Mouse (Mus musculus): ENCODE measurements around the gene Hoxa7.

The Hoxa7 gene

DNA sequence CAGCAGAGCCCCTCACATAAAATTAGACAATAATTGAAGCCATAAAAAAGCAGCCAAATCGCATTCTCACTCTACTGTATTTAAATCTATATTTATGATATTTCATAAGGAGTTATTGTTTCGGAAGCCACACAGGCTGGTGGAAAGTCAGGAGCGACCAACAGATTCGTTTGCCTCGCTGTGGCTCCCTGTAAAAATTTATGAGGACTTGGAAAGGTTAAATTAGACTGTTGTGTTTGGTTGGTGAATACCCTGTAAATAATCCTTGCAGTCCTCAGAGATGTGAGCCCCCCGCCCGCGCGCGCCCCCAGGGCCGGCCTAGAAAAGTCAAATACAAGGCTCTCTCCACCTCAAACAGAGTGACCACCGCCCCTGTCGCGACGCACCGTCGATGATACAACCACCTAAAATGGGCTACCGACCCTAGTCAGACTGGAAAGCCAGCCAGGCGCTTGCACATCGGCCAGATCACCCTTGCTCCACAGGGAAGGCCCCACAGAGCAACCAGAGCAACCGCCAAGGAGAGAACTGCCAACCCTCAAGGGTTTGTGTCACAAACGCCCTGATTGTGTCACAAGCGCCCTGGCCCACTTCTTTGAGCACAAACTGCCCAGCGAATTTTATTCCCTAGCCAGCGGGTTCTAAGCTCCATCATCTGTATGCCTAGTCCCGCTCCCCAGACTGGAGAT is 5.1 kb upstream of the Hoxa7 start:
- no peak for DNase-seq (ENCODE audit: low spot score in 2 of 2)

DNA sequence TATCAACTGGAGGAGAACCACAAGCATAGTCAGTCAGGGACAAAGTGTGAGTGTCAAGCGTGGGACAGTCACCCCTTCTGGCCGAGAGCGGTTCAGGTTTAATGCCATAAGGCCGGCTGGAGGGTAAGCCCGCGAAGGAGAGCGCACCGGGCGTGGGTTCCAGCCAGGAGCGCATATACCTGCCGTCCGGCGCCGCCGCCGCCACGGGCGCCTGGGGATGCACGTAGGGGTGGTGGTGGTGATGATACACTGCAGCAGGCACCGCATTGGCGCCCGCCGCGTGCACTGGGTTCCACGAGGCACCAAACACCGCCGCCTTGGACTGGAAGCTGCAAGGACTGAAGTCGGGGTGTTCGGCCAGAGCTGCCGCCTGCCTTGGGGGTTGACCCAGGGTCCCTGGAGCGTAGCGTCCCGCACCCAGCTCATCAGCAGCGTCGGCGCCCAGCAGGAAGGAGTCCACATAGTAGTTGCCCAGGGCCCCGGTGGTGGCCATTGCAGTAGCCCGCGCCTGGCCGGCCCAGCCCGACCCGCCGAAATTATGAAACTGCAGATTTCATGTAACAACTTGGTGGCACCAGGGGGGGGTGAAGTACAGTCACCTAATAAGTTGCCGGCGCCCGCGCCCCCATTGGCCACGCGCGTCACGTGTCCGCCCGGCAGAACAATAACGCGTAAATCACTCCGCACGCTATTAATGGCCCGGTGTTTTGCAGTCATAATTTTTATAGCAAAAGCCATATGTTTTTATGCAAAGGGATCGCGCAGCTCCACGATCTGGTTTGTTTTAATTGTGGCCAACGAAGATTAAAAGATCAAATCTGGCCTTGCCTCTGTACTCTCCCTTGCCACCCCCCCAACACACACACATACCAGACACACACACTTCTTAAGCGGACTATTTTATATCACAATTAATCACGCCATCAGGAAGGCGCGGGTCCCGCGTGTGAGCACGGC is 4.2 kb upstream of the Hoxa7 start:
- DNase-seq (ENCODE audit: low spot score in 2 of 2) = no peak

DNA sequence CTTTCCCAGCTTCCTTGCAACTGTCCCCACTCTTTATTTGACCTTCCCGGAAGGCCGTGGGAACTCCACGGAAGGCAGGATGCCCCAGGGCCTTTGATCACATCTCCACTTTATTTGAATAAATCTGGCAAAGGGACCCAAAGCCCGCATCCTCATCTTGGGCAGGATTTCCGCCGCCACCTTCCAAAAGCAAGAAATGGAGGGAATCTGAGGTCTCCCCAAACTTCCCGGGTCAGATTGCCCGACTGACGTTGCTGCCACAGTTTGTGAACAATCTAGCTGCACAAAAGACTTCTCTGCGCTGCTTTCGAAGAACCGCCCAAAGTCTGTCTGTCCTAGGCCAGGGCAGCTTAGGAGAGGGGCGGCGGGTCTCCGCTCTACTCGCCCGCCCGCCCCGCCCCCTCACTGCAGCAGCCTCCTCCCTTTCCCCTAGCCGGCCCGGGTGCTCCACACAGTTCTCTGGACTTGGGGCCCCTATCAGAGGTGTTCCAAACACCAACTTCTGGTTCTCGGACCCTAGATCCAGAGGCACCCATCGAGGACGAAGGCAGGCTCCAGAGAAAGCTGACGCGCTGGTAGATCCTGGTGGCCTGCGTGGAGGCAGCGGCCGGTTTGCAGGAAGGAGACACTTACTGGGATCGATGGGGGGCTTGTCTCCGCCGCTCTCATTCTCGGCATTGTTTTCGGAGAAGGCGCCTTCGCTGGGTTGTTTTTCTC is 3.4 kb upstream of the Hoxa7 start:
- DNase-seq (ENCODE audit: low spot score in 2 of 2) = no peak

DNA sequence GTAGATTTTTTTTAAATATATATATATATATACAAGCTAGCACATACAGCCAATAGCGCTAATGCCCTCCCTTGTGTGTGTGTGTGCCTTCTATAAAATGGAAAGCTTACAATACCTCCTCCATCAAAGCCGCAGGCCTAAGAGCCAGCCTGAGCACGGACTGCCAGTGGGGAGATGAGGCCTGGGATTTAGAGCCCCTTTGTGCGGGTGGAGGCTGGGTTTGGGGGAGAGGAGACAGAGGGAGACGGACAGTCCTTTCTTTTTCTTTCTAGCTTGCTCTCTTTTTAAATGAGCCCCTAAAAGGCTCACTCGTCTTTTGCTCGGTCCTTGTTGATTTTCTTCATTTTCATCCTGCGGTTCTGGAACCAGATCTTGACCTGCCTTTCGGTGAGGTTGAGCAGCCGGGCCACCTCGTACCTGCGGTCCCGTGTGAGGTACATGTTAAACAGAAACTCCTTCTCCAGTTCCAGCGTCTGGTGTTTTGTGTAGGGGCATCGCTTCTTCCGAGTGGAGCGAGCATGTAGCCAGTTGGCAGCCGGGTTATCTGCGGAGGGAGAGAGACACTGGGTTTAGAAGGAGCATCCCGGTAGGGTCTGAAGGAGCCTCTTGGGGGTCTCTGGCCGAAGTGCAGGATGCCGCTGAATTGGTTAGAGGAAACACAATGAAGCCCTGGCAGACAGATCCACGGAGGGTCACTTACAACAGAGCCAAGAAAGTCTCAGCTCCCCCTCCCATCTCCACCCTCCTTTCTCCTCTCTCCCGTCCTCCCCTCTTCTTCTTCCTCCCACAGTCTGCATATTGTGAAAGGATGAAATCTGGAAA is 2.5 kb upstream of the Hoxa7 start:
- no peak for DNase-seq (ENCODE audit: low spot score in 2 of 2)

DNA sequence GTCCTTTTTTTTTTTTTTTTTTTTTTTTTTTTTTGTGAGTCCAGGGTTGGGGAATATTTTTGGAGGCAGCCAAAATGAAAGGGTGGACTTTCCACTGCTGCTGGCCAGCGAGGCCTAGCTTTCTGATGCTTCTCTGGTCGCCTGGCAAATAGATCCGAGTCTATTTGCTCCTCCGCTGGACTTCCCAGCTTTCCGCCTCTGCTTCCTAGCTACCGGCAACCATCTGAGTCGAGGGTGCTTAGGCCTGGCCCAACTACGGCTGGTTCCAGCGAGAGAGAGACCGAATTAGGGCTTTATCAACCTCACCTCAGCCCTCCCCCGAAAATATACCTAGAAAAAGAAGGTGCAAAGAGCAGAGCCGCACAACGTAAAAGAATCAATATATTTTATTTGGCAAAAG is 1.1 kb upstream of the Hoxa7 start:
- no peak for DNase-seq (ENCODE audit: low spot score in 2 of 2)

DNA sequence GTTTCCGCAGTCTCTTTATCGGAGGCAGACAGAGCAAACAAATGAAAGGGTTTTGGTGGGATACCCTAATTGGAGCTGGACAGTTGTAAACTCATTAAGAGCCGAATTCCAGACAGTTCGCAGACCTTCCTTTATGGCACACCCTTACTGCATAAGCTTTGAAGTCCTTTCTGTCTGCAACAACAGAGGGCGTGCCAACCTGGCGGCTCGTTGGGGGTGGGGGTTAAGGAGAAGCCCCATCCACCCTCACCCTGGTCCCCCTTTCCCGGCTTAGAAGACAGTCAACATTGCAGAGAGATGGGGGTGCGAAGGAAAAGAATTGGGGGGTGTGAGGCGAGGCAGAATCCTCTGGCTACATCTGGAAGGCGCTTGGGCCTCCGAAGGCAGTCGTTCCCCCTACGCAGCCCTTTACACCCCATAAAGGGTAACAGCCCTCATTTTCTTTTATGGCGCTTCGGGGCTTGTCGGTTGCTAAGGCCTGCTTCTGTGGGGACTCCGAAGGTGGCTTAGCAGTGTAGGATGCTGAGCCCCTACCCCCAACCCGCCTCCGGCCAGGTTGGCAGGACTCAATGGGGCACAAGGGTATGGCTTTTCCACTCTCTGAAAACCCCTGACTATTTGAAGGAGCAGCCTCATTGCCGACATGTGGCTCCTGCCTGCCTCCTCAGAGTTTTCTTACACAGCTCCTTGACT is 485 bp upstream of the Hoxa7 start:
- DNase-seq (ENCODE audit: low spot score in 2 of 2) = no peak

DNA sequence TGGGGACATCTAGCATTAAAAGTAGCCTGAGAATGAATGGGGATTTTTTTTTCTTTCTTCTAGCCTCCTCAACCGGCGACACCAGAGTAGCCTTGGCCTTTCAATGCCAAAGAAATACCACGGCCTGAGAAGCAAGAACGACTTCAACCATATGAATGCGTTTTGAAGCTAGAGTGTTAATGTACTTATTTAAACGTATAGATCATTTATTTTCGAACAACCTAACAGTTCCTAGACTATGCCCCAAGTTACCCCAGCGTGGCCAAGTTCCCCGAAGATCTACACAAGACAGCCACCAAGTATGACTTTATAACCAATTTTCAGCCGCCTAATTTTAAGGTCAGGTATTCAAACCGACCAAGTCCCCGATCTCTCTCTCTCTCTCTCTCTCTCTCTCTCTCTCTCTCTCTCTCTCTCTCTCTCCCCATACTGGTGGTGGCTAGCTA is 766 bp downstream of the Hoxa7 start:
- DNase-seq (ENCODE audit: low spot score in 2 of 2) = no peak

DNA sequence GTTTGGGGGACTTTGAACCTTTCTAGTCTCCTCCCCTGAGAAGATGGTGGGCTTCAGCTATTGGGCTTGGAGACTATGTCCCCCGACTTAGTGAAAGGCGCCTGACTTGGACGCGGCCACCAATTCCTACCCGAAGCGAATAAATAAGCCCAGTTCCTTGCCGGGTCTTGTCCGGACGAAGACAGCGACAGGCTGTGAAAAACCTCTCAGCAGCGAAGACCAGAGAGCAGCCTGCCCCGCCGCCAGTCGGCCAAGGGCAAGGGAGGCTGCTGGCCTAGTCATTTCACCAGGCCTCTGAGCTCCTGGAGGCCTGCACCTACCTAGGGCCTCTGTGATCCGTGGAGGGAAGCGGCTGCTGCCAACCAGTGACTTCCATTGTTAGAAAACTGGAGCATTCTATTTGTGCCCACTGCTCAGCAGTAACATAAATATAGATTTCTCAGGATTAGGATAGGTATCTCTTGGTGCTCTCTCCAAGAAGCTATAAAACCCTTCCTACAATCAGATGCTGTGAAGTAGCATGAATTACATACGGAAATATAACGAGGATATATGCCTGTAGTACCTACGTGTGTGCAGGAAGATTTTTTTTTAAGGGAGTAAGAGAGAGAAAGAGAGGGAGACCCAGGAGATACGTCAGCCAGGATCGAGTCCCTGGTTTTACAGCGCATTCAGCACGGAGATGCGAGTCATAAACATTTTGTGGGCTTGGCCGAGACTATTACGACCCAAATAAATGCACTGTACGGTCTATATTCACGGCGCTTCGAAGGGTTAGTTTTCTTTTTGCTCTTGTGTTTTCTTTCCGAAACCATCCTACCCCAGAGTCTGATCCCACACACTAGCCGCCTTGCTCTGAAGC is 1.4 kb downstream of the Hoxa7 start:
- DNase-seq (ENCODE audit: low spot score in 2 of 2) = no peak

DNA sequence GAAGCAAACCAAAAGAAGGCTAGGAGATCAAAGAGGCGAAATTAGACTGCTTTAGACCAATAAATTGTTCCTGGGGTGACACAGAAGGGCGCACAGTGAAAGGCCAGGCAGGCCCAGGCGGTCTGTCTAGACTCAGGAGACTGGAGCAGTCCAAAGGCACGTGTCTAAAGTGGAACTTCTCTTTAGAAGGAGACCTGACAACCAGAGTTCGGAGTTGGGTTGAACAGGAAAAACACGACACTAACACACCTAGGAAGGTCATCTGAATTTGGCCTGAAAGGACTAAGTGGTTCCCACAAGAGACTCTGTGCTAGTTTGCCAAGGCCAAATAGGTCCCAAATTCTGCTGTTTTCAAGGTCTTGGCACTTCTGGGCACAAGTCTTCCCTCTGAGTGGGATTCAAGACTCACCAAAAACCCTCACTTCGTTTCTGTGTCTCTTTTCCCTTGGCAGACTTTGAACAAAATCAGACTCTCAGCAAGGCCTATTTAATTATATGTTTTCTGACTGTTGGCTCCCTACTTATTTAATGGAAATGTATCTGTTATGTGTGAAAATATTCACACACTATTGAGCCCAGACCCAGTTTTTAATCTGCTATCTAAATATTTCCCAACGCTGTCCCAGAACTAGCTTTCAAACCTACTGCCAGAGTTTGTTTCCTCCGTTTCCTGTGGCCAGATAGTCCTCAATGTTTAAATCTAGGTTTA is 2.3 kb downstream of the Hoxa7 start:
- DNase-seq (ENCODE audit: low spot score in 2 of 2) = no peak

DNA sequence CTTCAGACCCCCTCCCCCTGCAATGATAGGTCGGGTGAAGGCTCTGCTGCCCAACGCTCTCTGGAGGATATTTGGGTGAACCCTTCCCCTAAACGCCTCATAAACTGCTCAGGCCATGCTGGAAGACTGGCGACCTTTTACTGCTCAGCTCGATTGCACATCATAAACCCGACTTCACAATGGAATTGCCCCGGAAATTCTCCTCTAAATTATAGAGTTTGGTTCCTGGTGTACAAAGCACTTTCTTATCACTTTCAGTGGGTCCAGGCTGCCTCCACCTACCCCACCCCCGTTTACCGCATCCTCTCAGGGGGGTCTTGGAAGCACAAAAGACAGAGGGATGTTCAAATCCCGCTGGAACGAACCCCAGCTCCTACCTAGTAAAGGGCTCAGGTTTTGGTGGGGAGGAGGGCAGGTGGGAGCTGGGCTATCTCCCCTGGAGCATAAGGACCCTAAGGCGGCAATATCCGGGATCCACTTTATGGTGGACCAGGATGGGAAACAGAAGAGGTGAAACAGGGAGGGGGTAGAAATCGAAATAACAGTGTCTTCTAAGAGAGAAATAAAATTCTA is 2.9 kb downstream of the Hoxa7 start:
- DNase-seq (ENCODE audit: low spot score in 2 of 2) = no peak

DNA sequence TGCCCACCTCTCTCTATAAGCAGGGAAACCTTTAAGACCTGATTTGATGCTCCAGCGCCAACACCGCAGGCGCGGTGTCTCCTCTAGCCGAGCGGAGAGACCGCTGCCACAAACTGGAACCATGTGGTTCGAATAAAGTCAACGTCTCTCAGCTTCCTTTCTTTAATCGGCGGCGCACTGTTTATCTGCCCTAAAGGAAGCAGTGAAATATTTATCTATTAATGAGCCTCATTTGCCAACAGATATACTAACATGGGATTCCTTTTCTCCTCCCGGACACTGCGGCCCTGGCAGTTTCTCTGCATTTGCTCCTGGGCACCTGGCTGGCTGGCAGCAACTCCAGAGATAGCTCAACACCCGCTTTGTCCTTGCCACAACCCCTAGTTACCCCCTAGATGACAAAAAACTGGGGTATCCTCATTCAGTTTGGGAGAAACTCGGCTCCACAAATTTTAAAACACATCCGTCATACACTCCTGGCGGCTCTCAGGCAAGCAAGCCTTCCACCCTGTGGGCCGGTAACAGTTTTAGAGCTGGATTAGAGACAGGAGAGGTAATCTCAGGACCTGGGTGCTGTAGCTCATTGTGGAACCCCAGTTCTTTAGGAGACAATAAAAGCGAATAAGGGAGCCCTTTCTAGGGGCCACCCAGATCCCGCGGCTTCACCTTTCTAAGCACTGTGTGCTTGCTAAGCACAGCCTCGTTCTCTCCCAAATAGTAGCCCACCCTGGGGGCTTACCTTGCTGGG is 3.6 kb downstream of the Hoxa7 start:
- no peak for DNase-seq (ENCODE audit: low spot score in 2 of 2)

DNA sequence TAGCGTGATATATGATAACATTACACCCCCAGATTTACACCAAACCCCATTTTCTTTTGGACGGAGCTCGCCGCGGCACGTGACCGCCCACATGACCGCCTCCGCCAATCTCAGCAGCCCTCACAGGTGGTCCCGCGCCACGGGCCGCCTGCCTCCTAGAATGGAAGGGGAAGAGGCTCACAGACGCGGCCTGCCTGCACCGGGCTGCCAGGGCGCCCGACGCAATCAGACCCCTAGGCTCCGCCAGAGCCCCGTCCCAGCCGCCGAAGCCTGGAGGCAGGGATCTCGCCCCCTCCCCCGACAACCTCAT is 4.2 kb downstream of the Hoxa7 start:
- DNase-seq (ENCODE audit: low spot score in 2 of 2) = no peak

DNA sequence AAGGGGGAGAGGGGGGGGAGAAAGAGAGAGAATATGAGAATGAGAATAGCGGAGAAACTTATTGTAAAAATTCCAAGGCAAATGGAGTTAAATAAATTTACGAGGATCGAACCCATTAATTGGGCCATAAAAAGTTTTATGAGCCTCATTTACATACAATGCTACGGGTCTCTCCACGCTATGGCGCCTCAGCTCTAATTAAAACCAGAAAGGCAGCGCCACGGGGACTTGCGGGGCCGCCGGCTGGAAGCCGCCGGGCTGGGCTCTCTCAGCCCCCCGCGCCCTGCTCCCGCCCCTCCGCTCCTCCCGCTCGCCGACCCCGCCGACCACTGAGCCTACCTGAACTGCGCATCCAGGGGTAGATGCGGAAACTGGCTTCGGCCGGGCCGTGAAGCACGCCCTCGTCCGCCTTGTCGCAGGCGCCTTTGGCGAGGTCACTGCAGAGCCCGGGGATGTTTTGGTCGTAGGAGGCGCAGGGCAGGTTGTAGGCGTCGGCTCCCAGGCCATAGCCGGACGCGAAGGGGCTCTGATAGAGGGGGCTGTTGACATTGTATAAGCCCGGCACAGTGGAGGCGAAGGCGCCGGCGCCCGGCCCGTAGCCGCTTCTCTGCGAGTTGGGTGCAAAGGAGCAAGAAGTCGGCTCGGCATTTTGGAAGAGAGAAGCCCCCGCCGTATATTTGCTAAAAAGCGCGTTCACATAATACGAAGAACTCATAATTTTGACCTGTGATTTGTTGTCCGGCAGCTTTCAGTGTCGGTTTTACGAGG is 4.8 kb downstream of the Hoxa7 start:
- no peak for DNase-seq (ENCODE audit: low spot score in 2 of 2)

DNA sequence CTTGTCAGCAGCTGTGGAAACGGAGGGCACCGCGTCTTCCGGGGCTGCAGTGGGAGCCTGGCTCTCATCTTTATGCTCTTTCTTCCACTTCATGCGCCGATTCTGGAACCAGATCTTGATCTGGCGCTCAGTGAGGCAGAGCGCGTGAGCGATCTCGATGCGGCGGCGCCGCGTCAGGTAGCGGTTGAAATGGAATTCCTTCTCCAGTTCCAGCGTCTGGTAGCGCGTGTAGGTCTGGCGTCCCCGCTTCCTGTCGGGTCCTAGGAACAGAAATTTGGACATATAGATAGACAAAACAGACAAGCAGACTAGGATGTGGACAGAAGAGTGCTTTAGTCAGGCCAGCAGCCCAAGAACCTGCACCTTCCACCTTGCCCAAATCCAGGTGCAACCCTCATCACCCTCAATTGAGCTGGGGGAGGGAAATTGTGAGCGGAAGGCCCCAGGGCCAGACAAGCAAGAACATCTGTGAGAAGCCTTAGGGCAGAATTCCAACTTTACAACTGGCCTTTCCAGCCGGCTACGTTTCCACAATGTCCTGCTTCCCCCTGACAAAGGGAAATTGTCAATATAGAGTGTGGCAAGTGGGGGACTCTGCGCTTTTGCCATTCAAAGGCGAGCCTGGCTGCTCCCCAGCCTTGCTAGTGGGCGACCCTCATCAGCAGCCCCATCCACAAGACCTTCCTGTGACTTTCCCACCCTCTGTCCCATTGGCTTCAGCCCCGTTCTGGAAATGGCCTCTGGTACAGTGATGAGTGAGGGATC is 5.7 kb downstream of the Hoxa7 start:
- no peak for DNase-seq (ENCODE audit: low spot score in 2 of 2)

DNA sequence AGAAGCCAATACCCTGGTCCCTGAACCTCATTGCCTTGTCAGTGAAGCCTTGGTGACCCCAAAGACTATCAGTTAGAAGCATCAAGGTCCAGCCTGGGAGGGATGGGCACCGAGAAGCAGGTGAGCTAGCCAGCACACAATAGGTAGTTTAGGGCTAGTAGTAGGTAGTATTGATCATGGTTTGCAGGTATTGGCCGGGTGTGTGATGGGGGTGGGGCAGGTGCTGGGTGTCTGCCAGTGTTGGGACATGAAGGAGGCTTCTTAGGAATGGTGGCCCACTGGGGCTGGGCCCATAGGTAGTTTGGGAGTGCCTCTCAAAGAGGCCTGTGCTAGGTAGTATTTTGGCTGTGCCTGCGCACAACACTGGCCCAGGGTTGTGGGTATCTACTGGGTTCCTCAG is 6.6 kb downstream of the Hoxa7 start:
- DNase-seq (ENCODE audit: low spot score in 2 of 2) = no peak

DNA sequence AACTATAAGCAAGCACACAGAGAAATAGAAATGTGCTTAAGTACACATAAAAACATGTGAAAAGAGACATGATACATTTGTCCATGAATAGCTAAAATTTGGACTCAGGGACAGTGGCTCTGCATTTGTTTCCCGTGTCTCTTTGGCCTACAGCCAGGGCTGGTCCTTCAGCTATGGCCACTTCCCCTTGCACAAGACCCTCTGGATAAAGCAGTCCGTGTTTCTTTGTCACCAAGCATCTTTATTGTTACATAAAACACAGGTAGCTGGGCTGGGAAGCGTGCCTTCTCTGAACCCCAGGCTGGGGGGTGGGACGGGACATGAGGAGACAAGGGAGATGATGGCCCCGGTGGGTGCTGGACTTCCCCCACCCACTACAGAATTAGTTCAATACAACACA is 7.4 kb downstream of the Hoxa7 start:
- DNase-seq (ENCODE audit: low spot score in 2 of 2) = no peak

All from right cerebral cortex, postnatal 36 days (tissue).